Mouse (Mus musculus) natural killer cell, adult 2 months (primary cell): ENCODE measurements around the gene Jarid2.
A peak's percentile ranks its signal among the peaks of the same experiment; 100 is the strongest.
"Not testable (repeated sequence)": the region's sequence is repeated elsewhere in the genome, so short reads cannot be mapped to it uniquely, and the experiment has no call there.

Experiments
- DNase-seq, 2 experiments: peaks; one replicate each; pipeline ENCODE4 v3.0.0; 2022; ENCODE audit warnings: low spot score in 2 of 2

Gene Jarid2

DNA sequence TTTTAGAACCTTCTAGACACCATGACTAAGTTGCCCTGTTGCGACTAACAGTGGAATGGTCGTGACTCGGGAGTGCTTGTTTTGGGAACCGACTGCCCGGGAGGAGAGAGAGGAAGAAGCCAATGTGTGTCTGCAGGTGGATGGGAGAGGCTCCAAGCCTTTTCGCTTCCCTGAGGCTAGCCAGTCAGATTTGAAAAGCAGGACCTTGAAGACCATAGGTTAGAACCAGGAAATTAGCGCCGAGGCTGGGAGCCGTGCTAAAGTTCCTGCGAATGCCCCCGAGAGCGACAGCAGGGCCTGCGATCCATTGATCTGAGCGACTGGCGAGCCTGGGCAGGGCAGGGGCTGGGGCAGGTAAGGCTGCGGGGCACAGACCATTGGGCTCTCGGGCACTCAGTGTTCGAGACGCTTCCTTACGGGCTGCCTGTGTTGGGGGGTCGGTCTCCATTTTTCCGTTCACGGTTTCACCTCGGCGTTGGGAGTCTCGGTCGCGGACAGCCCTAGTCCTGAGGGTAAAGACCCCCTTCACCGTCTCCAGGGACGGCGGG lies at the start of gene Jarid2:
Jarid2 (plus strand) TSS at position 51 of the 548 bp plus-strand sequence.
- DNase-seq, result peak; percentile 7 to 26

- DNase-seq, result no peak
These were observed 48.2 kb upstream of the Jarid2 start for GRCm38 (mm10) chr13:44681051-44681450.

- no peak for DNase-seq
These were observed 41.1 kb upstream of the Jarid2 start for GRCm38 (mm10) chr13:44688140-44688539.

GRCm38 (mm10) chr13:44697628-44698027 lies 31.6 kb upstream of the Jarid2 start:
- DNase-seq, result no peak

GRCm38 (mm10) chr13:44704036-44704801 lies 25.1 kb upstream of the Jarid2 start:
- DNase-seq, result no peak

DNA sequence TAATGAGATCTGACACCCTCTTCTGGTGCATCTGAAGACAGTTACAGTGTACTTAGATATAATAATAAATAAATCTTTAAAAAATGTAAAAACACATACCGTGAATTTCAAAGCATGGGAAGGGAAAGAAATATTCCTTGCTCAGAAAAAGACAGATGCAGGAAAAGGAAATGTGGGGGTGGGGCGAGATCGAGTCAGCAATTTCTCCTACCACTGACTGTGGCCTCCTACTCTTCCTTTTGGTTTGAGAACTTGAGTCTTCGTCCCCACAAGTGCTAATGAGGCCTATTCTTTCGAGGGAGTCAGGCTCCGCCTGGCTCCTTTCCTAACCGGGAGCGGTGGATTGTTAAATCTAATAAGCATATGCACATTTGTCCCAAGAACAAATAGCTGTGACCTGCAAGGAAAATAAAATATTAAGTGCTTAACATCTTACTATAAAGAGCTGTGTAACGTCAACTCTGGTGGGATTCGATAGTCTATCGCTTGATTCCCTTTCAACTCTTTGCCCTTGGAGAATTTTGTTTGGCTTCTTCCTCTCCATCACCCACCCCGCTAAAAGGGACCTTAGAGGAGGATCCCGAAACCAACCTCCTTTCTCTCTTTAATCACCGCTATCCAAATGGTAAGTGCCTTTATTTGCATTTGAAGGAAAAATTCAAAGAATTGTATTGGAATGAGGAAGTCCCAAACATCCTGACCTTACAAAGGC lies 24.1 kb upstream of the Jarid2 start:
- no peak for DNase-seq

DNA sequence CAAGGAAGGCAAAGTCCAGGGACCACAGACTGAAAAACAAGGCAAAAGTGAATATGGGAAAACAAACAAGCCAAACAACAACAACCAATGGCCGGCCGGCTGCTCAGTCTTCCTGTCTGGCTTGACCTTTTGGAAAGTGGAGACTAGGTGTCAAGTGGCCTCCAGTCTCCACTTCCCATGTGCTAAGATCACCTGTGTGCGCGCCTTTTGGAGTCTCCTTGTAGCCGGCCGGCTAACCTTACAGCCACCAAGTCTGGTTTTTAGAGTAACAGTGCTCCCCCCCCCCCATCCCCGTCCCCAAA lies 23.6 kb upstream of the Jarid2 start:
- DNase-seq, result no peak

- DNase-seq, result no peak
These were observed 22.9 kb upstream of the Jarid2 start for GRCm38 (mm10) chr13:44706206-44706915.

DNA sequence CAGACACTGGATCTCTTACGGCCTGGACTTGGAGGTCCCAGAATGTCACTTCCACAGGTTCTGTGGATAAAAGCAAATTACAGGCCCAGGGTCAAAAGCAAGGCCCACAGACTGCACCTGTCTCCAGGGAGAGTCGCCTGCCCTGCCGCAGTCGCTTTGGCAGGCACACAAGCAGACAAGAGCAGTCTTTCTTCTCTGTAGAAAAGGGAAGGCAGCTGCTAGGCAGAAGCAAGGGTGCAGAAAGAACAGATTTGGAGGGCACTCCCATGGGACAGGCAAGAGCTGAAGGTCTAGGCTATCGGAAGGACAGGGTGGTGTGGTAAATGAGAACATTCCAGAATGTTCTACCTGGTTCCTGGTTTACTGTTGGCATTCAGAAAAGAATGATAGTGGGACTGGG lies 22.1 kb upstream of the Jarid2 start:
- DNase-seq, result no peak

DNA sequence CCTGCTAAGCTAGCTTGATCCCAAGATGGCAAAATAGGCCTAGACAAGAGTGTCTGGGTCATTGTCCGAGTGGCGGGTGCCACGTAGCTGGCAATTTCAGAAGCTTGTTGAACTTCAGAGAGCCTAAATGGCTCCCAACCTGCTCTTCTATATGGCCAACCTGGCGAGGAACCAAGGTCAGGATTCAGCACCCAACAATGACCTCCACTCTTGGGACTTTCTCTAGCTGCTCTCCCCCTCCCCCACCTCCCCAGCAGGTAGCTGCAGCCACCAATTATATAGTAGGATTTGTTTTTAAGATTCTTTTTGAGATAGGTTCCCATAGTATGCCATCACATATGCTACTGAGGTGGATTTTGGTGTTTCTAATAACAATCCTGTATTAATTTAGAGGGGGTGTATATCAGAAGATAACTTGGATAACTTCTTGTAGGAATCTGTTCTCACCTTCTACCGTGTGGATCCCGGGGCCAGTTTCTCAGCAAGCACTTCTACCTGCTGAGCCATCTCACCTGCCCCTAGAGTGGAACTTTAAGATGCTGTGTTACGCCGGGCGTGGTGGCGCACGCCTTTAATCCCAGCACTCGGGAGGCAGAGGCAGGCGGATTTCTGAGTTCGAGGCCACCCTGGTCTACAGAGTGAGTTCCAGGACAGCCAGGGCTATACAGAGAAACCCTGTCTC lies 20.8 kb upstream of the Jarid2 start:
- no peak for DNase-seq

DNA sequence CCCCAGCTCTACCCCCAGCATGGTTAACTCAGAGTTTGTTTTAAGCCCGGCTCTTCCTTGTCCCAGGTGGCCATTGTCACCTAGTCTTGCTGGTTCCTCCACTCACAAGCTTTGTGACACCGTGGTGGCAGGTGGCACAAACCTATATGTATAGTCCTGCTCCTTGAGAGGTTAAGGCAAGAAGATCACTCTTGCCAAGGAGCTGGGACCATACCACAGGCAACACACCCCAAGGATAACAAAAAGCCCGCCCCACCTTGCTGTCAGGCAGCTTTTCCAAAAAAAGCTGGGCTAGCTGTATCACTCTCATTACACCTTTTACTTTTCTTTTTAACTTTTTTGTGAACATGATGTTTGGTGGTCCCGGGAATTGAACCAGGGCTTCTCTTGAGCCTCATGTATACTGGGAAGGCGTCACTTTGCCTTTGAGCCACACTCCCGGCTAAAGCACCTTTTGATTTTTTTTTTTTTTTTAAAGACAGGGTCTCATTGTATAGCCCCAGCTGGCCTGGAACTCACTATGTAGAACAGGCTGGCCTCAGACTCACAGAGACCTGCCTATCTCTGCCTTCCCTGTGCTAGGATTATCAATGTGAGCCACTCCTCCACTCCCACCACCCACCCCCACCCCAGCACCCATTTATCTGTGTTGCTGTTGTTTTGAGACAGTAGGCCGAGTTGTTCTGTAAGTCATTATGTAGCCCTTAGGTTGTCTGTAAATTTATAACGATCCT lies 19.4 kb upstream of the Jarid2 start:
- no peak for DNase-seq

- no peak for DNase-seq
These were observed 18.2 kb upstream of the Jarid2 start for GRCm38 (mm10) chr13:44711062-44711461.

DNA sequence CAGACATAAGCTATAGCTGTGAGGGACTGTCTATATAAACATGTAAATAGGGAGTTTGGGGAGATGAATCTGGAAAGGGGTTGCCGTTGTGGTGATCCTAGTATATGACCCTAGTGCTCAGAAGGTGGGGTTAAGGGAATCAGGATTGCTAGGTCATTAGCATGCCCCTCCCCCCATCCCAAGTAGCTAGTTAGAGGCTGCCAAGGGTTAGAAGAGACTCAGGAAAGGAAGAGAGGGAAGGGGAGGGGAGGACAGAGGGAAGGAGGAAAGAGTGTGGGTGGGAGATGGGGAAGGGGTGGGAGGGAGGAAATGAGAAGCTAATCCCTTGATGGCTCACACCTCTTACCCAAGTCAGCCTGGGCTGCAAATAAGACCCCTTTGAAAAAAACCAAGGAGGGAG lies 17.4 kb upstream of the Jarid2 start:
- DNase-seq, result no peak

DNA sequence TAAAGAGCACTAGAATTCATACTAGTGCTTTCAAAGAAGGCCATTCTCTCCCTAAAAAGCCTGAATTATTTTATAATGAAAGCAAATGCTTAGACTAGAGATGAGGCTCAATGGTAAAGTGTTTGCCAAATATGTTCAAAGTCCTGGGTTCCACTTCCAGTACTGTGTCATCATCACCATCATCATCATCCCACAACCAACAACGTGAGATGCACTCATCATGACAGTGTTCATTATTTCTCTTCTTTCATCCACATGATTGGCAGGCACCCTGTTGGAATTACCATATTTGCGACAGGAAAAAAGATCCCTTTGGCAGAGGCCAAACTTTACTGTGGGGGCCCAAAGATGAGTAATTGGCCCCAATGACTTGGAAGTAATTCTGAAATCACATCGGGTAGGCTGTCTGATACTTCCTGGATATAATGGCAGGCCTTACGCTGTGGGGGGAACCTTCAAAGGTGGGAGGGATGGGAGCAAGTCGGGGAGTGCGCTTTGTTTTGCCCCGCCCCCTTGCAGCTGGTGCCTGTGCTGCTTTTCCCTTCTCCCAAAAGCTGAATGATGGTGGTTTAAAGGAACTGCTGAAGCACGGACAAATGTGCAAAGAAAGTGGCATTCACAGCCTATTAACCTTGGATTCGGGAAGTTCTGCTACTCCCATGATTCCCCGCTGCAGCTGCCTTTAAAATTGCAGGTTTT lies 13.9 kb upstream of the Jarid2 start:
- DNase-seq, result no peak

DNA sequence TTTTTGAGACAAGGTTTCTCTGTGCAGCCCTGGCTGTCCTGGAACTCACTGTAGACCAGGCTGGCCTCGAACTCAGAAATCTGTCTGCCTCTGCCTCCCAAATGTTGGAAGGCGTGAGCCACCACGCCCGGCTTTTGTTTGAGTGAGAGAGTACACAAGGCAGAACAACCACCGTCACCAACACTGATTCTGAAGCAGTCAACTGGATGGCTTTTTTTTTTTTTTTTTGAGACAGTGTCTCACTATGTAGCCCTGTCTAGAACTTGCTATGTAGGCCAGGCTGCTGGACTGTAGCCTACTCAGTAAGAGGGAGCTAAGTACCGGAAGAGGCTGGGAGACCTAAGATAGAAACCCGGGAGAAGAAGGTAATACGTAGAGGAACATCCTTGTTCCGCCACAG lies 11.4 kb upstream of the Jarid2 start:
- DNase-seq, result no peak

GRCm38 (mm10) chr13:44718465-44718864 lies 10.8 kb upstream of the Jarid2 start:
- DNase-seq, result not testable (repeated sequence)

- DNase-seq, result peak in 1 of 2 experiments; percentile 9
These were observed 9.2 kb upstream of the Jarid2 start for GRCm38 (mm10) chr13:44720094-44720493.

DNA sequence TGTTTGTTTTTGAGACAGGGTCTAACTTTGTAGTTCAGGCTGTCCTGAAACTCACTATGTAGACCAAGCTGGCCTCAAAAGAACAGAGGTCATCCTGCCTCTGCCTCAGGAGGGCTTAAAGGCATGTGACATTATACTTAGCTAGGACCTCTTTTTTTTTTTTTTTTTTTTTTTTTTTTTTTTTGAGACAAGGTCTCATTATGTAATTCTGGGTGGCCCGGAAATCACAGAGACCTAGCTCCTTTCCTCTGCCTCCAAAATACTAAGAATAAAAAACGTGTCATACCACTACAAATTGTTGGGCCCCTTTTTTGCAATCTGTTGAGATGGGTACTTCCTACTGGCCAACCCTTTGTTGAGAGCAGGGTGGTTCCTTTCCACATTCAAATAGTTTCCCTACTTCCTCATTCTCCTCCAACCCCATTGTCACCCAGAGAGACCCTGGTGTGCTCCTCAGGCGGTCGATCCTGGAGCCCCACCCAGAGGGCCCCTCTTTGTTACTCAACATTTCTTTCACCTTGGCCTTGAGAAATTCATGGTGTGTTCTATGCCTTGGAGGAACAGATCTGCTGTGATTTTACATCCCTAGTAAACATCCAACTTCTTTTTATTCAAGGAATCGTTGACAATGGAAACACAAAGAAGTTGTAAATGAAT lies 7.3 kb upstream of the Jarid2 start:
- DNase-seq, result peak in 1 of 2 experiments; percentile 4

- not testable (repeated sequence) for DNase-seq
These were observed 5.8 kb upstream of the Jarid2 start for GRCm38 (mm10) chr13:44723522-44723921.
